Mouse (Mus musculus): ENCODE results near the gene Tppp3. TPM values are rescaled to one million over a fixed set of nuclear protein-coding genes. Genes with fewer than 3 reads are reported as not detected.
A peak's percentile ranks its signal among the peaks of the same experiment; 100 is the strongest.

Tppp3 gene
- 63.3 and 63.6 TPM in 2 replicates for polyA plus RNA-seq (2015; fragmentation: Nextera tagmentation; extraction: Ambion mirVana)

GRCm38 (mm10) chr8:105471314-105472015 lies at the start of gene Tppp3:
Tppp3 (minus strand) TSS chr8:105471526.
- peak; percentile 93 for ATAC-seq (ENCODE audit: borderline replicate concordance, extremely low read depth, low FRiP score, low TSS enrichment)
- peak within 1 kb of the TSS; percentile 58 for H3K4me2 ChIP-seq
- peaks cover 71% of the 10 kb centered on the region for H3K4me1 ChIP-seq
- H3K27me3 ChIP-seq, result 0 out of 2 replicates have a peak, but pooled peaks cover 6% of the 10 kb centered on the region
- no peaks in the 10 kb centered on the region for H3K9me3 ChIP-seq
- peak within 1 kb of the TSS; percentile 30; the same call in 1 of the 2 replicates for H3K9ac ChIP-seq
- 8% methylated on average over 25 of the region's 25 CpGs for WGBS
- H3K4me3 ChIP-seq, result peak within 1 kb of the TSS; percentile 32
- 0 out of 2 replicates have a peak, but pooled peaks cover 6% of the 10 kb centered on the region for H3K36me3 ChIP-seq
- peak within 1 kb of the TSS; percentile 56; the same call in 1 of the 2 replicates for H3K27ac ChIP-seq

- Histone ChIP-seq H3K27ac (no peak overlapping the region), H3K4me1 (peaks cover 65% of the 10 kb centered on the region), H3K27me3 (no peaks in the 10 kb centered on the region), H3K9me3 (no peaks in the 10 kb centered on the region), H3K9ac (no peak overlapping the region), H3K36me3 (peaks cover 10% of the 10 kb centered on the region; the same call in 1 of the 2 replicates), H3K4me2 (no peak overlapping the region), H3K4me3 (no peak overlapping the region)
- WGBS, result 4% methylated on average over 3 of the region's 3 CpGs
- no peak for ATAC-seq (ENCODE audit: borderline replicate concordance, extremely low read depth, low FRiP score, low TSS enrichment)
Observed at GRCm38 (mm10) chr8:105521061-105521460, 49.7 kb upstream of the Tppp3 start.

GRCm38 (mm10) chr8:105520521-105520920 lies 49.2 kb upstream of the Tppp3 start:
- H3K9me3 ChIP-seq, result no peaks in the 10 kb centered on the region
- no peak overlapping the region for H3K9ac ChIP-seq
- no peak overlapping the region for H3K27ac ChIP-seq
- ATAC-seq (ENCODE audit: borderline replicate concordance, extremely low read depth, low FRiP score, low TSS enrichment), result no peak
- no peak overlapping the region; the same call in 1 of the 2 replicates for H3K4me2 ChIP-seq
- H3K4me3 ChIP-seq, result no peak overlapping the region
- H3K27me3 ChIP-seq, result no peaks in the 10 kb centered on the region
- peaks cover 68% of the 10 kb centered on the region for H3K4me1 ChIP-seq
- peaks cover 10% of the 10 kb centered on the region; the same call in 1 of the 2 replicates for H3K36me3 ChIP-seq
- 28% methylated on average over 5 of the region's 5 CpGs for WGBS

- 6% methylated on average over 2 of the region's 2 CpGs for WGBS
- Histone ChIP-seq H3K9me3 (no peaks in the 10 kb centered on the region), H3K36me3 (peaks cover 5% of the 10 kb centered on the region; the same call in 1 of the 2 replicates), H3K4me2 (peak overlapping the region; percentile 99), H3K4me1 (peaks cover 68% of the 10 kb centered on the region), H3K9ac (no peak overlapping the region), H3K27me3 (no peaks in the 10 kb centered on the region), H3K27ac (no peak overlapping the region), H3K4me3 (peak overlapping the region; percentile 55)
- no peak for ATAC-seq (ENCODE audit: borderline replicate concordance, extremely low read depth, low FRiP score, low TSS enrichment)
Observed at GRCm38 (mm10) chr8:105519591-105519990, 48.3 kb upstream of the Tppp3 start.

GRCm38 (mm10) chr8:105518436-105519313 lies 47.3 kb upstream of the Tppp3 start, which contains the start of gene Hsd11b2:
Hsd11b2 (plus strand) TSS chr8:105518755.
- Histone ChIP-seq H3K27ac (peak within 1 kb of the TSS; percentile 71), H3K4me3 (peak within 1 kb of the TSS; percentile 55), H3K4me2 (peak within 1 kb of the TSS; percentile 99), H3K9ac (peak within 1 kb of the TSS; percentile 54), H3K27me3 (no peaks in the 10 kb centered on the region), H3K4me1 (peaks cover 68% of the 10 kb centered on the region), H3K36me3 (no peaks in the 10 kb centered on the region; the same call in 1 of the 2 replicates), H3K9me3 (no peaks in the 10 kb centered on the region)
- peak; percentile 53; the same call in 1 of the 2 replicates for ATAC-seq (ENCODE audit: borderline replicate concordance, extremely low read depth, low FRiP score, low TSS enrichment)
- WGBS, result under 1% methylated on average over 59 of the region's 68 CpGs

- no peak overlapping the region for H3K27ac ChIP-seq
- 21% methylated on average over 8 of the region's 8 CpGs for WGBS
- no peaks in the 10 kb centered on the region for H3K27me3 ChIP-seq
- H3K9me3 ChIP-seq, result no peaks in the 10 kb centered on the region
- peaks cover 59% of the 10 kb centered on the region for H3K4me1 ChIP-seq
- no peak for ATAC-seq (ENCODE audit: borderline replicate concordance, extremely low read depth, low FRiP score, low TSS enrichment)
- H3K36me3 ChIP-seq, result no peaks in the 10 kb centered on the region; the same call in 1 of the 2 replicates
- H3K4me2 ChIP-seq, result peak overlapping the region; percentile 27; the same call in 1 of the 2 replicates
- no peak overlapping the region for H3K4me3 ChIP-seq
- no peak overlapping the region for H3K9ac ChIP-seq
Observed at GRCm38 (mm10) chr8:105517346-105517745, 46.0 kb upstream of the Tppp3 start.

- H3K27me3 ChIP-seq, result no peaks in the 10 kb centered on the region
- H3K9me3 ChIP-seq, result no peaks in the 10 kb centered on the region
- no peak overlapping the region for H3K27ac ChIP-seq
- H3K4me1 ChIP-seq, result peaks cover 54% of the 10 kb centered on the region
- H3K4me3 ChIP-seq, result no peak overlapping the region
- peak overlapping the region; percentile 55 for H3K4me2 ChIP-seq
- H3K36me3 ChIP-seq, result no peaks in the 10 kb centered on the region
- peak; percentile 42 for ATAC-seq (ENCODE audit: borderline replicate concordance, extremely low read depth, low FRiP score, low TSS enrichment)
- WGBS, result 13% methylated on average over 12 of the region's 12 CpGs
- H3K9ac ChIP-seq, result no peak overlapping the region
Observed at GRCm38 (mm10) chr8:105516018-105516645, 44.8 kb upstream of the Tppp3 start.

GRCm38 (mm10) chr8:105514656-105515055 lies 43.3 kb upstream of the Tppp3 start:
- WGBS, result 62% methylated on average over 5 of the region's 5 CpGs
- no peaks in the 10 kb centered on the region for H3K27me3 ChIP-seq
- no peaks in the 10 kb centered on the region for H3K36me3 ChIP-seq
- H3K9ac ChIP-seq, result no peak overlapping the region
- H3K4me1 ChIP-seq, result peaks cover 51% of the 10 kb centered on the region
- no peak overlapping the region for H3K4me2 ChIP-seq
- no peak overlapping the region for H3K4me3 ChIP-seq
- no peaks in the 10 kb centered on the region for H3K9me3 ChIP-seq
- ATAC-seq (ENCODE audit: borderline replicate concordance, extremely low read depth, low FRiP score, low TSS enrichment), result no peak
- H3K27ac ChIP-seq, result no peak overlapping the region

GRCm38 (mm10) chr8:105514194-105514593 lies 42.9 kb upstream of the Tppp3 start:
- H3K9ac ChIP-seq, result no peak overlapping the region
- ATAC-seq (ENCODE audit: borderline replicate concordance, extremely low read depth, low FRiP score, low TSS enrichment), result no peak
- H3K4me1 ChIP-seq, result peaks cover 50% of the 10 kb centered on the region
- WGBS, result 87% methylated on average over 6 of the region's 6 CpGs
- no peak overlapping the region for H3K4me2 ChIP-seq
- no peak overlapping the region for H3K27ac ChIP-seq
- H3K27me3 ChIP-seq, result no peaks in the 10 kb centered on the region
- no peak overlapping the region for H3K4me3 ChIP-seq
- H3K9me3 ChIP-seq, result no peaks in the 10 kb centered on the region
- H3K36me3 ChIP-seq, result no peaks in the 10 kb centered on the region

- H3K9me3 ChIP-seq, result no peaks in the 10 kb centered on the region
- no peak overlapping the region for H3K4me2 ChIP-seq
- peak overlapping the region; percentile 50; the same call in 1 of the 2 replicates for H3K27ac ChIP-seq
- H3K36me3 ChIP-seq, result no peaks in the 10 kb centered on the region
- no peak overlapping the region for H3K4me3 ChIP-seq
- 29% methylated on average over 12 of the region's 12 CpGs for WGBS
- H3K27me3 ChIP-seq, result no peaks in the 10 kb centered on the region
- ATAC-seq (ENCODE audit: borderline replicate concordance, extremely low read depth, low FRiP score, low TSS enrichment), result no peak
- H3K9ac ChIP-seq, result no peak overlapping the region
- peaks cover 23% of the 10 kb centered on the region for H3K4me1 ChIP-seq
Observed at GRCm38 (mm10) chr8:105509997-105510735, 38.8 kb upstream of the Tppp3 start.

GRCm38 (mm10) chr8:105508758-105509157 lies 37.4 kb upstream of the Tppp3 start:
- Histone ChIP-seq H3K27ac (no peak overlapping the region), H3K4me1 (peaks cover 23% of the 10 kb centered on the region), H3K9ac (no peak overlapping the region), H3K36me3 (no peaks in the 10 kb centered on the region), H3K4me3 (no peak overlapping the region), H3K4me2 (no peak overlapping the region), H3K9me3 (no peaks in the 10 kb centered on the region), H3K27me3 (no peaks in the 10 kb centered on the region)
- 56% methylated on average over 2 of the region's 2 CpGs for WGBS
- peak; percentile 56; the same call in 1 of the 2 replicates for ATAC-seq (ENCODE audit: borderline replicate concordance, extremely low read depth, low FRiP score, low TSS enrichment)
